Mouse (Mus musculus): ENCODE data around the gene Gm20388. TPM values are rescaled to one million over a fixed set of nuclear protein-coding genes. Genes with fewer than 3 reads are reported as not detected.

Gm20388 gene
- polyA plus RNA-seq, 1 experiment from 2014 or later, result not detected

GRCm38 (mm10) chr8:119960531-119961104, 50.0 kb downstream of the Gm20388 start:
- no peak for ATAC-seq (ENCODE audit: low read depth)
- H3K4me2 ChIP-seq, result no peak overlapping the region
- no peak for DNase-seq
- H3K9me3 ChIP-seq (replicated peaks), result no peaks in the 10 kb centered on the region
- no peak overlapping the region for H3K9ac ChIP-seq
- no peaks in the 10 kb centered on the region for H3K27me3 ChIP-seq
- no peak overlapping the region for H3K4me3 ChIP-seq (replicated peaks)
- 54% methylated on average over 5 of the region's 5 CpGs for WGBS (ENCODE audit: insufficient replicate concordance)
- H3K36me3 ChIP-seq, result peaks cover 31% of the 10 kb centered on the region
- no peak overlapping the region for H3K27ac ChIP-seq
- no peaks in the 10 kb centered on the region for H3K4me1 ChIP-seq (replicated peaks)

GRCm38 (mm10) chr8:119964859-119965258, 54.2 kb downstream of the Gm20388 start:
- 51% methylated on average over 4 of the region's 4 CpGs for WGBS (ENCODE audit: insufficient replicate concordance)
- H3K4me1 ChIP-seq (replicated peaks), result no peaks in the 10 kb centered on the region
- no peak overlapping the region for H3K4me3 ChIP-seq (replicated peaks)
- H3K9ac ChIP-seq, result no peak overlapping the region
- no peaks in the 10 kb centered on the region for H3K9me3 ChIP-seq (replicated peaks)
- ATAC-seq (ENCODE audit: low read depth) (no peak), DNase-seq (no peak)
- no peak overlapping the region for H3K4me2 ChIP-seq
- no peaks in the 10 kb centered on the region for H3K36me3 ChIP-seq
- no peaks in the 10 kb centered on the region for H3K27me3 ChIP-seq
- no peak overlapping the region for H3K27ac ChIP-seq

- DNase-seq, result no peak
- no peaks in the 10 kb centered on the region for H3K27me3 ChIP-seq
- WGBS (ENCODE audit: insufficient replicate concordance), result 69% methylated on average over 9 of the region's 9 CpGs
- H3K4me1 ChIP-seq (replicated peaks), result no peaks in the 10 kb centered on the region
- H3K27ac ChIP-seq, result no peak overlapping the region
- H3K9me3 ChIP-seq (replicated peaks), result no peaks in the 10 kb centered on the region
- H3K4me2 ChIP-seq, result no peak overlapping the region
- ATAC-seq (ENCODE audit: low read depth), result no peak
- no peak overlapping the region for H3K9ac ChIP-seq
- H3K4me3 ChIP-seq (replicated peaks), result no peak overlapping the region
- no peaks in the 10 kb centered on the region for H3K36me3 ChIP-seq
Observed at GRCm38 (mm10) chr8:119967435-119967834, 56.8 kb downstream of the Gm20388 start.

GRCm38 (mm10) chr8:119970169-119970568, 59.5 kb downstream of the Gm20388 start:
- ATAC-seq (ENCODE audit: low read depth) (no peak), DNase-seq (no peak)
- Histone ChIP-seq H3K27ac (no peak overlapping the region), H3K4me1 (replicated peaks) (no peaks in the 10 kb centered on the region), H3K4me3 (replicated peaks) (no peak overlapping the region), H3K9me3 (replicated peaks) (no peaks in the 10 kb centered on the region), H3K9ac (no peak overlapping the region), H3K36me3 (no peaks in the 10 kb centered on the region), H3K27me3 (no peaks in the 10 kb centered on the region), H3K4me2 (no peak overlapping the region)
- 67% methylated on average over 9 of the region's 9 CpGs for WGBS (ENCODE audit: insufficient replicate concordance)

- H3K9me3 ChIP-seq (replicated peaks), result no peaks in the 10 kb centered on the region
- no peaks in the 10 kb centered on the region for H3K27me3 ChIP-seq
- H3K4me3 ChIP-seq (replicated peaks), result no peak overlapping the region
- WGBS (ENCODE audit: insufficient replicate concordance), result 15% methylated on average over 12 of the region's 12 CpGs
- H3K36me3 ChIP-seq, result no peaks in the 10 kb centered on the region
- no peak overlapping the region for H3K27ac ChIP-seq
- H3K4me2 ChIP-seq, result no peak overlapping the region
- H3K9ac ChIP-seq, result no peak overlapping the region
- DNase-seq (peak; percentile 9), ATAC-seq (ENCODE audit: low read depth) (no peak)
- no peaks in the 10 kb centered on the region for H3K4me1 ChIP-seq (replicated peaks)
Observed at GRCm38 (mm10) chr8:119972558-119972957, 61.9 kb downstream of the Gm20388 start.

- 36% methylated on average over 11 of the region's 11 CpGs for WGBS (ENCODE audit: insufficient replicate concordance)
- Histone ChIP-seq H3K27me3 (no peaks in the 10 kb centered on the region), H3K27ac (no peak overlapping the region), H3K4me3 (replicated peaks) (no peak overlapping the region), H3K9ac (no peak overlapping the region), H3K4me2 (no peak overlapping the region), H3K9me3 (replicated peaks) (no peaks in the 10 kb centered on the region), H3K36me3 (no peaks in the 10 kb centered on the region), H3K4me1 (replicated peaks) (0 out of 2 replicates have a peak, but pooled peaks cover 4% of the 10 kb centered on the region)
- ATAC-seq (ENCODE audit: low read depth), result no peak
- DNase-seq, result no peak
Observed at GRCm38 (mm10) chr8:119978770-119979381, 68.2 kb downstream of the Gm20388 start.

- Histone ChIP-seq H3K9me3 (replicated peaks) (no peaks in the 10 kb centered on the region), H3K4me2 (no peak overlapping the region), H3K4me1 (replicated peaks) (0 out of 2 replicates have a peak, but pooled peaks cover 4% of the 10 kb centered on the region), H3K27ac (no peak overlapping the region), H3K4me3 (replicated peaks) (no peak overlapping the region), H3K36me3 (no peaks in the 10 kb centered on the region), H3K27me3 (no peaks in the 10 kb centered on the region), H3K9ac (no peak overlapping the region)
- ATAC-seq (ENCODE audit: low read depth), result no peak
- DNase-seq, result no peak
- WGBS (ENCODE audit: insufficient replicate concordance), result 48% methylated on average over 4 of the region's 4 CpGs
Observed at GRCm38 (mm10) chr8:119981253-119981652, 70.6 kb downstream of the Gm20388 start.

GRCm38 (mm10) chr8:119984085-119984484, 73.4 kb downstream of the Gm20388 start:
- no peaks in the 10 kb centered on the region for H3K9me3 ChIP-seq (replicated peaks)
- no peaks in the 10 kb centered on the region for H3K36me3 ChIP-seq
- H3K4me2 ChIP-seq, result no peak overlapping the region
- no peak overlapping the region for H3K4me3 ChIP-seq (replicated peaks)
- H3K4me1 ChIP-seq (replicated peaks), result 0 out of 2 replicates have a peak, but pooled peaks cover 2% of the 10 kb centered on the region
- DNase-seq (peak; percentile 6), ATAC-seq (ENCODE audit: low read depth) (no peak)
- H3K27me3 ChIP-seq, result no peaks in the 10 kb centered on the region
- H3K27ac ChIP-seq, result no peak overlapping the region
- no peak overlapping the region for H3K9ac ChIP-seq

- no peaks in the 10 kb centered on the region for H3K9me3 ChIP-seq (replicated peaks)
- H3K4me3 ChIP-seq (replicated peaks), result no peak overlapping the region
- H3K27me3 ChIP-seq, result peaks cover 8% of the 10 kb centered on the region
- no peak overlapping the region for H3K4me2 ChIP-seq
- no peak overlapping the region for H3K9ac ChIP-seq
- 46% methylated on average over 5 of the region's 5 CpGs for WGBS (ENCODE audit: insufficient replicate concordance)
- no peaks in the 10 kb centered on the region for H3K36me3 ChIP-seq
- DNase-seq, result no peak
- H3K4me1 ChIP-seq (replicated peaks), result no peaks in the 10 kb centered on the region
- no peak overlapping the region for H3K27ac ChIP-seq
- ATAC-seq (ENCODE audit: low read depth), result no peak
Observed at GRCm38 (mm10) chr8:119986174-119986573, 75.5 kb downstream of the Gm20388 start.

GRCm38 (mm10) chr8:119988087-119988486, 77.4 kb downstream of the Gm20388 start:
- no peak overlapping the region for H3K4me3 ChIP-seq (replicated peaks)
- peaks cover 27% of the 10 kb centered on the region for H3K27me3 ChIP-seq
- no peaks in the 10 kb centered on the region for H3K4me1 ChIP-seq (replicated peaks)
- H3K36me3 ChIP-seq, result no peaks in the 10 kb centered on the region
- ATAC-seq (ENCODE audit: low read depth) (no peak), DNase-seq (no peak)
- H3K27ac ChIP-seq, result no peak overlapping the region
- no peak overlapping the region for H3K9ac ChIP-seq
- no peaks in the 10 kb centered on the region for H3K9me3 ChIP-seq (replicated peaks)
- no peak overlapping the region for H3K4me2 ChIP-seq
- 58% methylated on average over 15 of the region's 15 CpGs for WGBS (ENCODE audit: insufficient replicate concordance)

GRCm38 (mm10) chr8:119992249-119992648, 81.6 kb downstream of the Gm20388 start, which contains the start of gene Crispld2:
Crispld2 (plus strand) TSS chr8:119992438.
- Histone ChIP-seq H3K27ac (no peak within 1 kb of the TSS), H3K4me3 (replicated peaks) (no peak within 1 kb of the TSS), H3K9ac (no peak within 1 kb of the TSS), H3K27me3 (peaks cover 44% of the 10 kb centered on the region), H3K4me1 (replicated peaks) (no peaks in the 10 kb centered on the region), H3K36me3 (no peaks in the 10 kb centered on the region), H3K4me2 (no peak within 1 kb of the TSS), H3K9me3 (replicated peaks) (no peaks in the 10 kb centered on the region)
- DNase-seq (peak; percentile 34), ATAC-seq (ENCODE audit: low read depth) (peak; percentile 64; the same call in 1 of the 2 replicates)
- WGBS (ENCODE audit: insufficient replicate concordance), result under 1% methylated on average over 25 of the region's 25 CpGs

- H3K36me3 ChIP-seq, result no peaks in the 10 kb centered on the region
- no peak overlapping the region for H3K27ac ChIP-seq
- no peaks in the 10 kb centered on the region for H3K4me1 ChIP-seq (replicated peaks)
- no peak; the same call in 1 of the 2 replicates for ATAC-seq (ENCODE audit: low read depth)
- H3K9me3 ChIP-seq (replicated peaks), result no peaks in the 10 kb centered on the region
- H3K4me3 ChIP-seq (replicated peaks), result no peak overlapping the region
- WGBS (ENCODE audit: insufficient replicate concordance), result 60% methylated on average over 7 of the region's 7 CpGs
- no peak overlapping the region for H3K4me2 ChIP-seq
- no peak overlapping the region for H3K9ac ChIP-seq
- no peak for DNase-seq
- peaks cover 44% of the 10 kb centered on the region for H3K27me3 ChIP-seq
Observed at GRCm38 (mm10) chr8:119994114-119994513, 83.5 kb downstream of the Gm20388 start.

Measured in liver, embryonic 13.5 days (tissue).